Mouse (Mus musculus) hindbrain, postnatal 0 days (tissue): ENCODE measurements around the gene Zic1. TPM values are rescaled to one million over a fixed set of nuclear protein-coding genes. Genes with fewer than 3 reads are reported as not detected.
A peak's percentile ranks its signal among the peaks of the same experiment; 100 is the strongest.

ENCODE experiments used
- ATAC-seq: fragments of 200-750 bp; cut with Nextera tagmentation; 2 replicates; pipeline ENCODE4 v1.8.0; 2017; ENCODE audit warnings: mild to moderate bottlenecking, moderate TSS enrichment, moderate library complexity
- DNase-seq: peaks from one replicate; pipeline ENCODE4 v3.0.0-alpha.2; 2015; ENCODE audit warnings: low spot score
- H3K27ac ChIP-seq: fragments of 300-500 bp; sonication (generic); 2 replicates; pipeline ENCODE4 v1.5.1; 2014; ENCODE audit warnings: mild to moderate bottlenecking
- H3K27me3 ChIP-seq: fragments of 300-500 bp; sonication (generic); 2 replicates; pipeline ENCODE4 v1.6.1; 2014; ENCODE audit warnings: low read length, mixed read lengths; ENCODE audit not compliant: insufficient read depth
- H3K36me3 ChIP-seq: fragments of 300-500 bp; sonication (generic); 2 replicates; pipeline ENCODE4 v1.6.1; 2014; ENCODE audit warnings: low read length, mixed read lengths; ENCODE audit not compliant: insufficient read depth
- H3K4me1 ChIP-seq: fragments of 300-500 bp; sonication (generic); 2 replicates; pipeline ENCODE4 v1.6.1; 2014; ENCODE audit warnings: antibody characterized with exemption, low read length, mixed read lengths; ENCODE audit not compliant: insufficient read depth
- H3K4me2 ChIP-seq: fragments of 300-500 bp; sonication (generic); 2 replicates; pipeline ENCODE4 v1.6.1; 2014; ENCODE audit warnings: low read depth, mild to moderate bottlenecking, low read length, moderate library complexity, mixed read lengths
- H3K4me3 ChIP-seq: fragments of 300-500 bp; sonication (generic); 2 replicates; pipeline ENCODE4 v1.5.1; 2014; ENCODE audit warnings: low read length
- H3K9ac ChIP-seq: fragments of 300-500 bp; sonication (generic); replicated peaks from 2 replicates; pipeline ENCODE4 v1.6.1; 2014; ENCODE audit warnings: mild to moderate bottlenecking, low read length, moderate library complexity, mixed read lengths
- H3K9me3 ChIP-seq: fragments of 300-500 bp; sonication (generic); 2 replicates; pipeline ENCODE4 v1.6.1; 2016; ENCODE audit warnings: low read length, mixed read lengths
- CTCF ChIP-seq: IDR thresholded peaks from 2 replicates; pipeline ENCODE4 v1.5.1; 2016; ENCODE audit warnings: antibody characterized with exemption, control low read depth, low read depth
- WGBS: fragments of 180-500 bp; shearing (Covaris S2); extraction: QIAGEN DNeasy Blood & Tissue Kit; methylation state at CpG from one replicate; pipeline ENCODE4 v1.1.7; 2014; 5-methylcytosine and 5-hydroxymethylcytosine counted together
- polyA plus RNA-seq: library from polyadenylated mRNA; unstranded; fragments of >200 nt; fragmentation: Nextera tagmentation; extraction: Ambion mirVana; gene quantifications from 2 replicates; pipeline ENCODE4 v1.2.1, GENCODE M21; 2015
- total RNA-seq: library from RNA; depleted of rRNA; stranded (reverse); fragments of >200 nt; gene quantifications from 2 replicates; pipeline ENCODE4 v1.2.3, GENCODE M21; 2014; rRNA removed

Gene Zic1
- total and polyA plus RNA-seq, 2 experiments from 2014 or later = 19.7 to 342 TPM

- 5% methylated on average over 16 of the region's 16 CpGs for WGBS
- Histone ChIP-seq H3K9ac (peak overlapping the region; percentile 60), H3K4me2 (peak overlapping the region; percentile 55), H3K4me1 (no peaks in the 10 kb centered on the region), H3K27ac (peak overlapping the region; percentile 87), H3K27me3 (no peaks in the 10 kb centered on the region), H3K9me3 (no peaks in the 10 kb centered on the region), H3K36me3 (no peaks in the 10 kb centered on the region), H3K4me3 (peak overlapping the region; percentile 30)
- ATAC-seq (no peak), DNase-seq (peak; percentile 46)
- TF ChIP-seq CTCF = no peak
Observed at GRCm38 (mm10) chr9:91350211-91350791, 15.3 kb downstream of the Zic1 start.

- TF ChIP-seq CTCF = no peak
- H3K9ac ChIP-seq = no peak overlapping the region
- H3K4me1 ChIP-seq = no peaks in the 10 kb centered on the region
- no peak for ATAC-seq
- peak overlapping the region; percentile 20 for H3K4me3 ChIP-seq
- peak overlapping the region; percentile 8; the same call in 1 of the 2 replicates for H3K27ac ChIP-seq
- H3K36me3 ChIP-seq = no peaks in the 10 kb centered on the region
- H3K27me3 ChIP-seq = no peaks in the 10 kb centered on the region
- H3K9me3 ChIP-seq = no peaks in the 10 kb centered on the region
- no peak for DNase-seq
- peak overlapping the region; percentile 55 for H3K4me2 ChIP-seq
- WGBS = 43% methylated on average over 1 of the region's 1 CpGs
Observed at GRCm38 (mm10) chr9:91348746-91349145, 16.9 kb downstream of the Zic1 start.

- 66% methylated on average over 2 of the region's 2 CpGs for WGBS
- no peaks in the 10 kb centered on the region for H3K4me1 ChIP-seq
- ATAC-seq (no peak), DNase-seq (no peak)
- H3K4me3 ChIP-seq = no peak overlapping the region
- no peaks in the 10 kb centered on the region for H3K36me3 ChIP-seq
- H3K27ac ChIP-seq = no peak overlapping the region
- H3K9me3 ChIP-seq = no peaks in the 10 kb centered on the region
- H3K27me3 ChIP-seq = no peaks in the 10 kb centered on the region
- no peak overlapping the region for H3K9ac ChIP-seq
- TF ChIP-seq CTCF = no peak
- no peak overlapping the region for H3K4me2 ChIP-seq
Observed at GRCm38 (mm10) chr9:91347591-91347990, 18.0 kb downstream of the Zic1 start.

Other genes with a start within 250 kb of the Zic1 start
- gene Zic4, start 3.4 kb downstream of the Zic1 start, total RNA-seq = 107 and 144 TPM in 2 replicates
- gene Zic4, start 3.4 kb downstream of the Zic1 start, polyA plus RNA-seq = 51.0 and 58.2 TPM in 2 replicates